Mouse (Mus musculus) liver, embryonic 14.5 days (tissue): Measurements from ENCODE around the gene Zmynd12.

ENCODE experiments used
- CTCF ChIP-seq: IDR thresholded peaks from 2 replicates; pipeline ENCODE4 v1.5.1; 2016; ENCODE audit warnings: antibody characterized with exemption, low read depth, control low read depth
- EP300 ChIP-seq: IDR thresholded peaks from 2 replicates; pipeline ENCODE4 v1.6.1; 2016; ENCODE audit warnings: antibody characterized with exemption, low read depth

- TF ChIP-seq CTCF = no peak
- TF ChIP-seq EP300 = no peak
Measured at GRCm38 (mm10) chr4:119512731-119513141, 90.1 kb downstream of the Zmynd12 start.
